ENCODE assay signal across 23 mouse cellular contexts in genomic region chr3:84637095-84637494, GRCm38 (mm10). TPM values are rescaled to one million over a fixed set of nuclear protein-coding genes. Genes with fewer than 3 reads are reported as not detected.
DNase-seq lines count a peak whose midpoint lies in the region; ATAC-seq and TF ChIP-seq lines count a peak whose summit lies in the region.
"Had no signal": no experiment of that assay in that cellular context is flagged by ENCODE, and none has a peak within 500 bp of the region (broad histone marks: within the 10 kb centered on the region; RNA-seq: fewer than 3 reads in every experiment).

No protein-coding gene starts in this region.

- H3K4me1 ChIP-seq in embryonic facial prominence, embryonic 15.5 days: peaks cover 4% of the 10 kb centered on the region; the same call in 1 of the 2 replicates
- peaks cover 15% of the 10 kb centered on the region for H3K4me1 ChIP-seq in embryonic facial prominence, embryonic 10.5 days
- peaks cover 31% of the 10 kb centered on the region for H3K4me1 ChIP-seq in heart, embryonic 15.5 days (replicated peaks)
- H3K4me1 ChIP-seq in heart, adult 2 months (ENCODE audit: control insufficient read depth, insufficient read depth, low read length): no peaks in the 10 kb centered on the region; the same call in 1 of the 2 replicates
- H3K4me1 ChIP-seq in MEL (ENCODE audit: control insufficient read depth in 1 of 2, insufficient read depth in 2 of 2, low read length in 2 of 2): peaks cover 2 to 14% of the 10 kb centered on the region in 2 experiments; a peak in 2 of 4 replicates
- no peaks in the 10 kb centered on the region for H3K4me1 ChIP-seq in stomach, postnatal 0 days (replicated peaks; ENCODE audit: control insufficient read depth, insufficient read depth)
- H3K4me1 ChIP-seq: forebrain, embryonic 13.5 days had no signal

- no peak for TF ChIP-seq EP300 in heart, adult 2 months (IDR thresholded peaks at IDR 0.05; ENCODE audit: insufficient read depth, low read depth, low read length)
- TF ChIP-seq EP300 in MEL (IDR thresholded peaks at IDR 0.05; ENCODE audit: low read depth in 1 of 2, low read length in 2 of 2): no peak
- TF ChIP-seq EP300 in stomach, postnatal 0 days (optimal IDR thresholded peaks at IDR 0.05): no peak

- no peak for ATAC-seq in embryonic facial prominence, embryonic 15.5 days (ENCODE audit: insufficient number of reproducible peaks, low FRiP score, low TSS enrichment, low read depth)
- ATAC-seq in heart, embryonic 15.5 days (replicated peaks; ENCODE audit: insufficient number of reproducible peaks, insufficient read depth, low FRiP score, low read depth): peak; percentile 68
- 0 out of 2 replicates have a peak, but pooled peaks have one; percentile 30 for ATAC-seq in stomach, postnatal 0 days (ENCODE audit: low FRiP score, low TSS enrichment)
- ATAC-seq: forebrain, embryonic 13.5 days; forebrain, postnatal 0 days had no signal

- no peak for TF ChIP-seq RAD21 in MEL (IDR thresholded peaks at IDR 0.05; ENCODE audit: low read depth, low read length)

- no peaks in the 10 kb centered on the region for H3K27me3 ChIP-seq in embryonic facial prominence, embryonic 15.5 days
- no peaks in the 10 kb centered on the region; the same call in 1 of the 2 replicates for H3K27me3 ChIP-seq in embryonic facial prominence, embryonic 10.5 days (replicated peaks; ENCODE audit: low read depth, poor library complexity, severe bottlenecking)
- no peaks in the 10 kb centered on the region for H3K27me3 ChIP-seq in heart, embryonic 15.5 days
- no peaks in the 10 kb centered on the region for H3K27me3 ChIP-seq in heart, adult 2 months (ENCODE audit: control insufficient read depth, insufficient read depth, low read length)
- no peaks in the 10 kb centered on the region for H3K27me3 ChIP-seq in MEL (ENCODE audit: control insufficient read depth in 1 of 2, insufficient read depth in 2 of 2, low read length in 2 of 2)
- H3K27me3 ChIP-seq in stomach, postnatal 0 days (ENCODE audit: control insufficient read depth, insufficient read depth, low read length): no peaks in the 10 kb centered on the region
- H3K27me3 ChIP-seq: embryonic facial prominence, embryonic 13.5 days; forebrain, embryonic 13.5 days; hindbrain, embryonic 15.5 days had no signal

- no peak for DNase-seq in embryonic facial prominence, embryonic 10.5 days (ENCODE audit: low spot score)
- no peak for DNase-seq in heart, adult 2 months
- DNase-seq in MEL (ENCODE audit: low read depth, low spot score): peak; percentile 37
- DNase-seq in stomach, postnatal 0 days (ENCODE audit: low spot score): peak; percentile 58
- no peak for DNase-seq in cerebellum, adult 8-10 months
- DNase-seq: adrenal gland, postnatal 10 days; B cell, adult 2 months; cerebellum, adult 11 months; cerebellum, adult 9-10 months; cerebellum, postnatal 25 days; forebrain, postnatal 0 days; gastrocnemius, adult 2 months; gastrocnemius, postnatal 25 days; heart, adult 11 months; heart, postnatal 14 days; kidney, adult 11 months had no signal

- 0 out of 2 replicates have a peak overlapping the region, but pooled peaks have one; percentile 40 for H3K27ac ChIP-seq in embryonic facial prominence, embryonic 15.5 days (replicated peaks)
- H3K27ac ChIP-seq in embryonic facial prominence, embryonic 10.5 days (replicated peaks): no peak overlapping the region
- H3K27ac ChIP-seq in heart, embryonic 15.5 days: peak overlapping the region; percentile 70
- H3K27ac ChIP-seq in heart, adult 2 months: no peak overlapping the region
- H3K27ac ChIP-seq in MEL (ENCODE audit: control insufficient read depth, low read depth, low read length): no peak overlapping the region
- H3K27ac ChIP-seq in stomach, postnatal 0 days (replicated peaks): no peak overlapping the region
- H3K27ac ChIP-seq: embryonic facial prominence, embryonic 13.5 days; forebrain, embryonic 13.5 days; gastrocnemius, adult 2 months; hindbrain, embryonic 15.5 days had no signal

- TF ChIP-seq CTCF in heart, adult 2 months (IDR thresholded peaks at IDR 0.05): no peak
- no peak for TF ChIP-seq CTCF in MEL (IDR thresholded peaks at IDR 0.05 in 2 of 3, conservative IDR thresholded peaks at IDR 0.05 in 1 of 3; ENCODE audit: control insufficient read depth in 1 of 3, insufficient read depth in 1 of 3, low read depth in 2 of 3, low read length in 3 of 3, poor library complexity in 1 of 3, severe bottlenecking in 1 of 3)
- no peak for TF ChIP-seq CTCF in stomach, postnatal 0 days (IDR thresholded peaks at IDR 0.05; ENCODE audit: low read depth)

- no peaks in the 10 kb centered on the region for H3K36me3 ChIP-seq in embryonic facial prominence, embryonic 15.5 days
- H3K36me3 ChIP-seq in embryonic facial prominence, embryonic 10.5 days (replicated peaks): no peaks in the 10 kb centered on the region
- no peaks in the 10 kb centered on the region for H3K36me3 ChIP-seq in heart, embryonic 15.5 days
- H3K36me3 ChIP-seq in heart, adult 2 months (ENCODE audit: control insufficient read depth, insufficient read depth, low read length): no peaks in the 10 kb centered on the region
- H3K36me3 ChIP-seq in MEL (ENCODE audit: control insufficient read depth in 1 of 2, insufficient read depth in 2 of 2, low read length in 2 of 2): peaks cover 0 to 2% of the 10 kb centered on the region in 2 experiments; a peak in 2 of 4 replicates
- H3K36me3 ChIP-seq in stomach, postnatal 0 days (ENCODE audit: control insufficient read depth, insufficient read depth, low read length): no peaks in the 10 kb centered on the region
- H3K36me3 ChIP-seq: embryonic facial prominence, embryonic 13.5 days; G1E; hindbrain, embryonic 15.5 days had no signal

- WGBS in embryonic facial prominence, embryonic 15.5 days: 74% methylated on average over 6 of the region's 6 CpGs
- 90% methylated on average over 6 of the region's 6 CpGs for WGBS in embryonic facial prominence, embryonic 10.5 days
- WGBS in heart, embryonic 15.5 days: 43% methylated on average over 6 of the region's 6 CpGs
- WGBS in heart, adult 2 months: 49% methylated on average over 6 of the region's 6 CpGs
- 58% methylated on average over 6 of the region's 6 CpGs for WGBS in stomach, postnatal 0 days

- H3K4me2 ChIP-seq in embryonic facial prominence, embryonic 15.5 days (replicated peaks): no peak overlapping the region
- no peak overlapping the region for H3K4me2 ChIP-seq in heart, embryonic 15.5 days
- no peak overlapping the region for H3K4me2 ChIP-seq in stomach, postnatal 0 days (replicated peaks; ENCODE audit: low read depth)
- H3K4me2 ChIP-seq: embryonic facial prominence, embryonic 13.5 days; forebrain, embryonic 13.5 days; hindbrain, embryonic 15.5 days had no signal

- no peak overlapping the region for H3K4me3 ChIP-seq in embryonic facial prominence, embryonic 15.5 days (replicated peaks)
- H3K4me3 ChIP-seq in embryonic facial prominence, embryonic 10.5 days: no peak overlapping the region
- H3K4me3 ChIP-seq in heart, embryonic 15.5 days: no peak overlapping the region
- no peak overlapping the region for H3K4me3 ChIP-seq in heart, adult 2 months
- no peak overlapping the region for H3K4me3 ChIP-seq in MEL (ENCODE audit: control insufficient read depth in 1 of 2, insufficient read depth in 1 of 2, low read depth in 2 of 2, low read length in 2 of 2)
- H3K4me3 ChIP-seq in stomach, postnatal 0 days (ENCODE audit: low read depth, low read length): no peak overlapping the region
- H3K4me3 ChIP-seq: embryonic facial prominence, embryonic 13.5 days; forebrain, embryonic 13.5 days; gastrocnemius, adult 2 months; hindbrain, embryonic 15.5 days had no signal

- no peak overlapping the region for H3K9ac ChIP-seq in embryonic facial prominence, embryonic 15.5 days
- H3K9ac ChIP-seq in heart, embryonic 15.5 days: no peak overlapping the region
- H3K9ac ChIP-seq in heart, adult 2 months (ENCODE audit: low read depth, low read length): no peak overlapping the region
- H3K9ac ChIP-seq in MEL (ENCODE audit: control insufficient read depth, low read depth, low read length, poor library complexity, severe bottlenecking): no peak overlapping the region
- H3K9ac ChIP-seq in stomach, postnatal 0 days (ENCODE audit: low read length): no peak overlapping the region
- H3K9ac ChIP-seq: embryonic facial prominence, embryonic 13.5 days; forebrain, embryonic 13.5 days; forebrain, postnatal 0 days; hindbrain, embryonic 15.5 days had no signal

- H3K79me2 ChIP-seq in heart, adult 2 months (replicated peaks; ENCODE audit: control insufficient read depth, insufficient read depth, low read length): no peaks in the 10 kb centered on the region
- no peaks in the 10 kb centered on the region for H3K79me2 ChIP-seq in MEL (ENCODE audit: control insufficient read depth, insufficient read depth, low read length, poor library complexity)

- no peak for TF ChIP-seq POLR2A in heart, adult 2 months (IDR thresholded peaks at IDR 0.05; ENCODE audit: insufficient read depth, low read depth, low read length)
- TF ChIP-seq POLR2A in MEL (IDR thresholded peaks at IDR 0.05; ENCODE audit: control insufficient read depth in 1 of 2, insufficient read depth in 1 of 2, low read depth in 1 of 2, low read length in 2 of 2, poor library complexity in 1 of 2): no peak

- H3K9me3 ChIP-seq in embryonic facial prominence, embryonic 15.5 days (replicated peaks): no peaks in the 10 kb centered on the region
- no peaks in the 10 kb centered on the region for H3K9me3 ChIP-seq in embryonic facial prominence, embryonic 10.5 days
- H3K9me3 ChIP-seq in heart, embryonic 15.5 days (replicated peaks): no peaks in the 10 kb centered on the region
- H3K9me3 ChIP-seq in MEL (replicated peaks; ENCODE audit: insufficient read depth, low read length): no peaks in the 10 kb centered on the region
- H3K9me3 ChIP-seq in stomach, postnatal 0 days (ENCODE audit: control insufficient read depth, low read length): no peaks in the 10 kb centered on the region
- H3K9me3 ChIP-seq: embryonic facial prominence, embryonic 13.5 days; forebrain, embryonic 13.5 days; G1E; hindbrain, embryonic 15.5 days had no signal

- intact Hi-C loops in heart, adult 2 months (cut with DNase I): no loop called here

RNA-seq across cellular contexts. Expression of gene Tmem154, which starts 28.9 kb away (rescaled TPM):
- polyA plus RNA-seq in embryonic facial prominence, embryonic 15.5 days (2015; fragmentation: Nextera tagmentation; extraction: Ambion mirVana): 9.1 and 11.1 TPM in 2 replicates
- 0.14 and 0.42 TPM in 2 replicates for polyA plus RNA-seq in embryonic facial prominence, embryonic 10.5 days (2016; fragmentation: Nextera tagmentation; extraction: Ambion mirVana)
- polyA plus RNA-seq in heart, embryonic 15.5 days (2015; fragmentation: Nextera tagmentation; extraction: Ambion mirVana): 1.7 and 2.3 TPM in 2 replicates
- total RNA-seq in heart, adult 2 months (2021): 1 to 10 TPM; 1.6 to 2.1 TPM
- polyA plus RNA-seq in heart, adult 2 months (2012; rRNA removed): 2.1 TPM in 2 replicates
- 0.03 and 0.12 TPM in 2 replicates for total RNA-seq in MEL (2012; rRNA removed)
- polyA plus RNA-seq in MEL (2012; ENCODE audit: insufficient read depth in 1 of 2, insufficient read length in 2 of 2, low read depth in 1 of 2, low replicate concordance in 2 of 2, missing spikeins in 1 of 2): under 1 TPM in 1 of 2 experiments, not detected in 1; 0.10 TPM
- polyA plus RNA-seq in stomach, postnatal 0 days (2015; fragmentation: Nextera tagmentation; extraction: Ambion mirVana): 20.9 and 24.7 TPM in 2 replicates

RNA-seq across cellular contexts. Expression of gene Tigd4, which starts 43.7 kb away (rescaled TPM):
- polyA plus RNA-seq in embryonic facial prominence, embryonic 15.5 days (2015; fragmentation: Nextera tagmentation; extraction: Ambion mirVana): 1.4 and 1.5 TPM in 2 replicates
- polyA plus RNA-seq in embryonic facial prominence, embryonic 10.5 days (2016; fragmentation: Nextera tagmentation; extraction: Ambion mirVana): 0.04 TPM in 1 of 2 replicates, not detected in the other
- polyA plus RNA-seq in heart, embryonic 15.5 days (2015; fragmentation: Nextera tagmentation; extraction: Ambion mirVana): 0.28 and 0.29 TPM in 2 replicates
- under 1 TPM in 1 of 2 experiments, not detected in 1; 0.08 TPM for total RNA-seq in heart, adult 2 months (2021)
- polyA plus RNA-seq in heart, adult 2 months (2012; rRNA removed): not detected in 2 replicates
- total RNA-seq in MEL (2012; rRNA removed): not detected in 2 replicates
- polyA plus RNA-seq in MEL (2012; ENCODE audit: insufficient read depth in 1 of 2, insufficient read length in 2 of 2, low read depth in 1 of 2, low replicate concordance in 2 of 2, missing spikeins in 1 of 2): not detected
- polyA plus RNA-seq in stomach, postnatal 0 days (2015; fragmentation: Nextera tagmentation; extraction: Ambion mirVana): 0.15 and 0.21 TPM in 2 replicates
- total RNA-seq: forebrain, postnatal 0 days had no signal
- polyA plus RNA-seq: CD4-positive, CD25-positive, alpha-beta regulatory T cell, adult 4 months; forebrain, embryonic 13.5 days; forebrain, postnatal 0 days; G1E; hindbrain, embryonic 15.5 days had no signal

RNA-seq across cellular contexts. Expression of gene Arfip1, which starts 54.7 kb away (rescaled TPM):
- 50.6 and 50.7 TPM in 2 replicates for polyA plus RNA-seq in embryonic facial prominence, embryonic 15.5 days (2015; fragmentation: Nextera tagmentation; extraction: Ambion mirVana)
- 28.1 and 31.2 TPM in 2 replicates for polyA plus RNA-seq in embryonic facial prominence, embryonic 10.5 days (2016; fragmentation: Nextera tagmentation; extraction: Ambion mirVana)
- 46.8 and 54.0 TPM in 2 replicates for polyA plus RNA-seq in heart, embryonic 15.5 days (2015; fragmentation: Nextera tagmentation; extraction: Ambion mirVana)
- total RNA-seq in heart, adult 2 months (2021): 10 to 100 TPM; 14.8 TPM
- 5.6 and 9.8 TPM in 2 replicates for polyA plus RNA-seq in heart, adult 2 months (2012; rRNA removed)
- 12.5 and 14.8 TPM in 2 replicates for total RNA-seq in MEL (2012; rRNA removed)
- polyA plus RNA-seq in MEL (2012; ENCODE audit: insufficient read depth in 1 of 2, insufficient read length in 2 of 2, low read depth in 1 of 2, low replicate concordance in 2 of 2, missing spikeins in 1 of 2): 10 to 100 TPM in 1 of 2 experiments, not detected in 1; 15.4 TPM
- polyA plus RNA-seq in stomach, postnatal 0 days (2015; fragmentation: Nextera tagmentation; extraction: Ambion mirVana): 55.8 and 60.9 TPM in 2 replicates

Comparison
In these comparisons a context has a peak if more than half of its experiments do, and no peak if none do; other contexts are left out.
1. H3K27ac ChIP-seq: peak in embryonic facial prominence, embryonic 15.5 days (single experiment) and heart, embryonic 15.5 days (single experiment); none in embryonic facial prominence, embryonic 10.5 days (single experiment), heart, adult 2 months (single experiment), MEL (single experiment) and stomach, postnatal 0 days (single experiment).
2. DNase-seq: peak in MEL (single experiment) and stomach, postnatal 0 days (single experiment); none in embryonic facial prominence, embryonic 10.5 days (single experiment), heart, adult 2 months (0 of 2) and cerebellum, adult 8-10 months (single experiment).